Mouse (Mus musculus) stomach, postnatal 0 days (tissue): ENCODE results near the gene Atp6v1e1. TPM values are rescaled to one million over a fixed set of nuclear protein-coding genes. Genes with fewer than 3 reads are reported as not detected.
A peak's percentile ranks its signal among the peaks of the same experiment; 100 is the strongest.

Source experiments
- ATAC-seq: fragments of 200-750 bp; cut with Nextera tagmentation; 2 replicates; pipeline ENCODE4 v1.8.0; 2017; ENCODE audit not compliant: low FRiP score, low TSS enrichment
- DNase-seq: peaks from one replicate; pipeline ENCODE4 v3.0.0-alpha.2; 2016; ENCODE audit warnings: low spot score
- H3K27ac ChIP-seq: fragments of 300-500 bp; sonication (generic); replicated peaks from 2 replicates; pipeline ENCODE4 v1.5.1; 2014; ENCODE audit warnings: mild to moderate bottlenecking, control low read depth
- H3K27me3 ChIP-seq: fragments of 300-500 bp; sonication (generic); 2 replicates; pipeline ENCODE4 v1.6.1; 2014; ENCODE audit warnings: low read length; ENCODE audit not compliant: control insufficient read depth, insufficient read depth
- H3K36me3 ChIP-seq: fragments of 300-500 bp; sonication (generic); 2 replicates; pipeline ENCODE4 v1.6.1; 2014; ENCODE audit warnings: low read length, mixed read lengths; ENCODE audit not compliant: control insufficient read depth, insufficient read depth
- H3K4me1 ChIP-seq: fragments of 300-500 bp; sonication (generic); replicated peaks from 2 replicates; pipeline ENCODE4 v1.6.1; 2014; ENCODE audit warnings: antibody characterized with exemption; ENCODE audit not compliant: control insufficient read depth, insufficient read depth
- H3K4me2 ChIP-seq: fragments of 300-500 bp; sonication (generic); replicated peaks from 2 replicates; pipeline ENCODE4 v1.6.1; 2014; ENCODE audit warnings: low read depth, mild to moderate bottlenecking, control low read depth, moderate library complexity
- H3K4me3 ChIP-seq: fragments of 300-500 bp; sonication (generic); 2 replicates; pipeline ENCODE4 v1.5.1; 2014; ENCODE audit warnings: low read depth, low read length, control low read depth
- H3K9ac ChIP-seq: fragments of 300-500 bp; sonication (generic); 2 replicates; pipeline ENCODE4 v1.6.1; 2014; ENCODE audit warnings: mild to moderate bottlenecking, low read length, control low read depth, mixed read lengths
- H3K9me3 ChIP-seq: fragments of 300-500 bp; sonication (generic); 2 replicates; pipeline ENCODE4 v1.6.1; 2016; ENCODE audit warnings: low read length; ENCODE audit not compliant: control insufficient read depth
- CTCF ChIP-seq: IDR thresholded peaks from 2 replicates; pipeline ENCODE4 v1.5.1; 2016; ENCODE audit warnings: antibody characterized with exemption, low read depth, mild to moderate bottlenecking, moderate library complexity
- EP300 ChIP-seq: optimal IDR thresholded peaks from 2 replicates; pipeline ENCODE3; 2016; ENCODE audit warnings: antibody characterized with exemption
- WGBS: fragments of 180-500 bp; shearing (Covaris S2); extraction: QIAGEN DNeasy Blood & Tissue Kit; methylation state at CpG from one replicate; pipeline ENCODE4 v1.1.7; 2014; 5-methylcytosine and 5-hydroxymethylcytosine counted together
- polyA plus RNA-seq: library from polyadenylated mRNA; unstranded; fragments of >200 nt; fragmentation: Nextera tagmentation; extraction: Ambion mirVana; gene quantifications from 2 replicates; pipeline ENCODE4 v1.2.1, GENCODE M21; 2015

Atp6v1e1 gene
- polyA plus RNA-seq, 1 experiment from 2014 or later = 251 TPM

DNA sequence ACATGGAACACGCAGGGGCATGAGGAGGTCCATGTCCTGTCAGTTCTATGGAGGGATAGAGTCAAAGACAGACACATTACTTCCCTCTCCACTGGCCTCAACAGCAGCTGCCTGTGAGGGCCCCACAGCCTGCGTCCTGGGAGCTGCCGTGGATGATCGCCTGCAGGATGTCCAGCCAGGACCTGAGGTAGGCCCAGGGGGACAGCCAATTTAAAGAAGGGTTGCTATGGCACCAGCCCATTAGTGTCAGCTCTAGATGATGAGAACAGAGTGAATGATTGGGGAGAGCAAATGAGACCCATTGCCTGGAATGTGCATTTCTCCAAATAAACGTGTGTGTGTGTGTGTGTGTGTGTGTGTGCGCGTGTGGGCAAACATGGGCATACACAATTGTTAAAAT lies 38.2 kb downstream of the Atp6v1e1 start:
- H3K9me3 ChIP-seq = no peaks in the 10 kb centered on the region
- H3K4me3 ChIP-seq = no peak overlapping the region
- DNase-seq = no peak
- H3K4me2 ChIP-seq = no peak overlapping the region
- no peak overlapping the region for H3K9ac ChIP-seq
- H3K36me3 ChIP-seq = no peaks in the 10 kb centered on the region
- WGBS = 66% methylated on average over 7 of the region's 7 CpGs
- no peak overlapping the region for H3K27ac ChIP-seq
- no peak for ATAC-seq
- no peaks in the 10 kb centered on the region for H3K4me1 ChIP-seq
- TF ChIP-seq CTCF (no peak), EP300 (no peak)
- H3K27me3 ChIP-seq = no peaks in the 10 kb centered on the region

GRCm38 (mm10) chr6:120782948-120783347 lies 39.6 kb downstream of the Atp6v1e1 start:
- no peak overlapping the region for H3K4me2 ChIP-seq
- no peak for ATAC-seq
- H3K27me3 ChIP-seq = no peaks in the 10 kb centered on the region
- no peak overlapping the region for H3K9ac ChIP-seq
- H3K4me1 ChIP-seq = no peaks in the 10 kb centered on the region
- no peaks in the 10 kb centered on the region for H3K9me3 ChIP-seq
- no peak for DNase-seq
- no peak overlapping the region for H3K27ac ChIP-seq
- H3K4me3 ChIP-seq = no peak overlapping the region
- 90% methylated on average over 2 of the region's 2 CpGs for WGBS
- no peaks in the 10 kb centered on the region for H3K36me3 ChIP-seq
- TF ChIP-seq CTCF = no peak
- TF ChIP-seq EP300 = no peak

DNA sequence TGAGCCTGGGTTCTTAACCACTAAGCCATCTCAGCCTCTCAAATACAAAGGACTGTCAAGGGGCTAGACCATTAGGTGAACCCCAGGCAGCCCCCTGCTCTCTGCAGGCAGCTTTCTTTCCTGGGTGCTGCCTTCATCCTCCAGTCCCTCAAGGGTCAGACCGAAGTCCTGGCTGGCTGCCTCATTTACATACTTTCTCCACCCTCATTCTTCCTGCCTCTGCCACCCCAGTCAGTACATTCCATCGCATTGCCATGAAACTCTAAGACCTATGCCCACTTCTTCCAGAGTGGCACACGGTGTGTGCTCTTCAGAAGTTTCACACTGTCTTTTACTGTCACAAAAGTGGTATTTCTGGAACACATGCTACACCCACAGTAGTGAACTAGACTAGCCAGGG lies 44.4 kb downstream of the Atp6v1e1 start:
- WGBS = 49% methylated on average over 3 of the region's 3 CpGs
- peak overlapping the region; percentile 36; the same call in 1 of the 2 replicates for H3K27ac ChIP-seq
- no peaks in the 10 kb centered on the region for H3K27me3 ChIP-seq
- H3K4me2 ChIP-seq = no peak overlapping the region
- DNase-seq (no peak), ATAC-seq (no peak)
- H3K4me3 ChIP-seq = no peak overlapping the region
- H3K9ac ChIP-seq = no peak overlapping the region
- no peaks in the 10 kb centered on the region for H3K9me3 ChIP-seq
- no peaks in the 10 kb centered on the region for H3K36me3 ChIP-seq
- TF ChIP-seq CTCF (no peak), EP300 (no peak)
- no peaks in the 10 kb centered on the region for H3K4me1 ChIP-seq

GRCm38 (mm10) chr6:120777533-120777932 lies 45.1 kb downstream of the Atp6v1e1 start:
- Histone ChIP-seq H3K9ac (no peak overlapping the region), H3K4me3 (no peak overlapping the region), H3K9me3 (no peaks in the 10 kb centered on the region), H3K4me1 (no peaks in the 10 kb centered on the region), H3K27me3 (no peaks in the 10 kb centered on the region), H3K36me3 (no peaks in the 10 kb centered on the region), H3K4me2 (no peak overlapping the region), H3K27ac (0 out of 2 replicates have a peak overlapping the region, but pooled peaks have one; percentile 40)
- ATAC-seq = peak; percentile 56; the same call in 1 of the 2 replicates
- TF ChIP-seq EP300 (no peak), CTCF (no peak)
- WGBS = 53% methylated on average over 9 of the region's 9 CpGs
- DNase-seq = no peak

- WGBS = 84% methylated on average over 3 of the region's 3 CpGs
- no peak for TF ChIP-seq CTCF
- no peak for TF ChIP-seq EP300
- H3K27ac ChIP-seq = no peak overlapping the region
- no peaks in the 10 kb centered on the region for H3K4me1 ChIP-seq
- no peak for DNase-seq
- H3K9ac ChIP-seq = no peak overlapping the region
- H3K4me3 ChIP-seq = no peak overlapping the region
- H3K9me3 ChIP-seq = no peaks in the 10 kb centered on the region
- no peak overlapping the region for H3K4me2 ChIP-seq
- no peaks in the 10 kb centered on the region for H3K36me3 ChIP-seq
- no peak for ATAC-seq
- no peaks in the 10 kb centered on the region for H3K27me3 ChIP-seq
Observed at GRCm38 (mm10) chr6:120776286-120776685, 46.3 kb downstream of the Atp6v1e1 start.

DNA sequence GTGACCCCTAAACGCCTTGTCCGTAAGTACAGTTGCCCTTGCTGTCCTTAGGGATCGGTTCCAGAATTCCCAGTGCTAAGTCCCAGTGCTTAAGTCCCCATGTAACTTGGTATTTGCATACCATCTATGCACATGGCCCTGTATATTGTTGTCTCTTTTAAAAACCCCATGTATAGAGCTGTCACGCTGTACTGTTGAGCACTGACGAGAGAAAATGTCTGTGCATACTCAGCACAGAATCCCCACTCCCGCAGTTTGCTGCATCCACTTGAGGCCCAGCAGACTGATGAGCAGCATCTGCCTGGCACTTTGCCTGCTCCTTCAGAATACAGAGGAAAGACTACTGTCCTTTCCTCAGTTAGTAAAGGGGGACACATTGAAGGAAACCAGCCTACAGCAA lies 48.8 kb downstream of the Atp6v1e1 start:
- Histone ChIP-seq H3K4me2 (no peak overlapping the region), H3K9ac (no peak overlapping the region), H3K27ac (no peak overlapping the region), H3K36me3 (no peaks in the 10 kb centered on the region), H3K4me3 (no peak overlapping the region), H3K9me3 (no peaks in the 10 kb centered on the region), H3K4me1 (no peaks in the 10 kb centered on the region), H3K27me3 (no peaks in the 10 kb centered on the region)
- no peak for DNase-seq
- no peak for TF ChIP-seq EP300
- no peak for TF ChIP-seq CTCF
- WGBS = 70% methylated on average over 6 of the region's 6 CpGs
- no peak for ATAC-seq
